Mouse (Mus musculus): ENCODE results near the gene Enthd1. TPM values are rescaled to one million over a fixed set of nuclear protein-coding genes. Genes with fewer than 3 reads are reported as not detected.

Gene Enthd1
- polyA plus RNA-seq, 1 experiment, result not detected

GRCm38 (mm10) chr15:80490151-80490550, 74.8 kb downstream of the Enthd1 start:
- H3K79me2 ChIP-seq (ENCODE audit: control insufficient read depth, insufficient read depth), result no peaks in the 10 kb centered on the region
- no peak overlapping the region for H3K4me3 ChIP-seq
- no peaks in the 10 kb centered on the region for H3K36me3 ChIP-seq (ENCODE audit: control insufficient read depth, insufficient read depth)
- TF ChIP-seq CEBPB (IDR thresholded peaks at IDR 0.05; ENCODE audit: insufficient read depth, poor library complexity, severe bottlenecking) (no peak), MAX (IDR thresholded peaks at IDR 0.05; ENCODE audit: low read depth) (no peak), SRF (IDR thresholded peaks at IDR 0.05; ENCODE audit: control insufficient read depth, insufficient read length, low read depth) (no peak), REST (IDR thresholded peaks at IDR 0.05; ENCODE audit: insufficient read depth, insufficient read length) (no peak), POLR2A (IDR thresholded peaks at IDR 0.05; ENCODE audit: insufficient read length, low read depth) (no peak), TCF12 (IDR thresholded peaks at IDR 0.05; ENCODE audit: insufficient read depth, poor library complexity, severe bottlenecking) (no peak), TCF3 (IDR thresholded peaks at IDR 0.05; ENCODE audit: insufficient read length, low read depth) (no peak)
- no peak overlapping the region for H3K4me2 ChIP-seq (ENCODE audit: low read depth)
- no peak overlapping the region for H3ac ChIP-seq (ENCODE audit: control insufficient read depth, insufficient read length)
- H3K27me3 ChIP-seq (ENCODE audit: control insufficient read depth, insufficient read depth, insufficient read length), result no peaks in the 10 kb centered on the region

GRCm38 (mm10) chr15:80488658-80489057, 76.3 kb downstream of the Enthd1 start:
- no peaks in the 10 kb centered on the region for H3K36me3 ChIP-seq (ENCODE audit: control insufficient read depth, insufficient read depth)
- no peaks in the 10 kb centered on the region for H3K79me2 ChIP-seq (ENCODE audit: control insufficient read depth, insufficient read depth)
- no peaks in the 10 kb centered on the region for H3K27me3 ChIP-seq (ENCODE audit: control insufficient read depth, insufficient read depth, insufficient read length)
- no peak overlapping the region for H3K4me2 ChIP-seq (ENCODE audit: low read depth)
- no peak overlapping the region for H3K4me3 ChIP-seq
- H3ac ChIP-seq (ENCODE audit: control insufficient read depth, insufficient read length), result no peak overlapping the region
- TF ChIP-seq MYOD1 (IDR thresholded peaks at IDR 0.05; ENCODE audit: control insufficient read depth in 1 of 3, insufficient read length in 2 of 3, low read depth in 2 of 3), result no peak
- no peak for TF ChIP-seq CEBPB (IDR thresholded peaks at IDR 0.05; ENCODE audit: insufficient read depth, poor library complexity, severe bottlenecking)
- TF ChIP-seq POLR2A (IDR thresholded peaks at IDR 0.05; ENCODE audit: insufficient read length, low read depth), result no peak
- TF ChIP-seq POLR2AphosphoS2 (IDR thresholded peaks at IDR 0.05; ENCODE audit: insufficient read length, low read depth), result no peak
- TF ChIP-seq E2F4 (IDR thresholded peaks at IDR 0.05; ENCODE audit: insufficient read depth), result no peak
- TF ChIP-seq USF1 (IDR thresholded peaks at IDR 0.05; ENCODE audit: low read depth), result no peak
- TF ChIP-seq MAX (IDR thresholded peaks at IDR 0.05; ENCODE audit: low read depth), result no peak
- TF ChIP-seq SRF (IDR thresholded peaks at IDR 0.05; ENCODE audit: control insufficient read depth, insufficient read length, low read depth), result no peak
- TF ChIP-seq TCF3 (IDR thresholded peaks at IDR 0.05; ENCODE audit: insufficient read length, low read depth), result no peak
- no peak for TF ChIP-seq MYOG (IDR thresholded peaks at IDR 0.05; ENCODE audit: control insufficient read depth in 1 of 3, insufficient read depth in 1 of 3, insufficient read length in 2 of 3, low read depth in 2 of 3)
- TF ChIP-seq TCF12 (IDR thresholded peaks at IDR 0.05; ENCODE audit: insufficient read depth, poor library complexity, severe bottlenecking), result no peak
- no peak for TF ChIP-seq REST (IDR thresholded peaks at IDR 0.05; ENCODE audit: insufficient read depth, insufficient read length)

GRCm38 (mm10) chr15:80485601-80486000, 79.4 kb downstream of the Enthd1 start:
- H3K36me3 ChIP-seq (ENCODE audit: control insufficient read depth, insufficient read depth), result no peaks in the 10 kb centered on the region
- H3ac ChIP-seq (ENCODE audit: control insufficient read depth, insufficient read length), result no peak overlapping the region
- H3K4me3 ChIP-seq, result no peak overlapping the region
- no peaks in the 10 kb centered on the region for H3K27me3 ChIP-seq (ENCODE audit: control insufficient read depth, insufficient read depth, insufficient read length)
- H3K79me2 ChIP-seq (ENCODE audit: control insufficient read depth, insufficient read depth), result no peaks in the 10 kb centered on the region
- TF ChIP-seq TCF12 (IDR thresholded peaks at IDR 0.05; ENCODE audit: insufficient read depth, poor library complexity, severe bottlenecking) (no peak), POLR2A (IDR thresholded peaks at IDR 0.05; ENCODE audit: insufficient read length, low read depth) (no peak), E2F4 (IDR thresholded peaks at IDR 0.05; ENCODE audit: insufficient read depth) (no peak), MYOD1 (IDR thresholded peaks at IDR 0.05; ENCODE audit: control insufficient read depth in 1 of 3, insufficient read length in 2 of 3, low read depth in 2 of 3) (no peak), POLR2AphosphoS2 (IDR thresholded peaks at IDR 0.05; ENCODE audit: insufficient read length, low read depth) (no peak), SRF (IDR thresholded peaks at IDR 0.05; ENCODE audit: control insufficient read depth, insufficient read length, low read depth) (no peak), MAX (IDR thresholded peaks at IDR 0.05; ENCODE audit: low read depth) (no peak), MYOG (IDR thresholded peaks at IDR 0.05; ENCODE audit: control insufficient read depth in 1 of 3, insufficient read depth in 1 of 3, insufficient read length in 2 of 3, low read depth in 2 of 3) (no peak), CEBPB (IDR thresholded peaks at IDR 0.05; ENCODE audit: insufficient read depth, poor library complexity, severe bottlenecking) (no peak), REST (IDR thresholded peaks at IDR 0.05; ENCODE audit: insufficient read depth, insufficient read length) (no peak), TCF3 (IDR thresholded peaks at IDR 0.05; ENCODE audit: insufficient read length, low read depth) (no peak), USF1 (IDR thresholded peaks at IDR 0.05; ENCODE audit: low read depth) (no peak)
- H3K4me2 ChIP-seq (ENCODE audit: low read depth), result no peak overlapping the region

DNA sequence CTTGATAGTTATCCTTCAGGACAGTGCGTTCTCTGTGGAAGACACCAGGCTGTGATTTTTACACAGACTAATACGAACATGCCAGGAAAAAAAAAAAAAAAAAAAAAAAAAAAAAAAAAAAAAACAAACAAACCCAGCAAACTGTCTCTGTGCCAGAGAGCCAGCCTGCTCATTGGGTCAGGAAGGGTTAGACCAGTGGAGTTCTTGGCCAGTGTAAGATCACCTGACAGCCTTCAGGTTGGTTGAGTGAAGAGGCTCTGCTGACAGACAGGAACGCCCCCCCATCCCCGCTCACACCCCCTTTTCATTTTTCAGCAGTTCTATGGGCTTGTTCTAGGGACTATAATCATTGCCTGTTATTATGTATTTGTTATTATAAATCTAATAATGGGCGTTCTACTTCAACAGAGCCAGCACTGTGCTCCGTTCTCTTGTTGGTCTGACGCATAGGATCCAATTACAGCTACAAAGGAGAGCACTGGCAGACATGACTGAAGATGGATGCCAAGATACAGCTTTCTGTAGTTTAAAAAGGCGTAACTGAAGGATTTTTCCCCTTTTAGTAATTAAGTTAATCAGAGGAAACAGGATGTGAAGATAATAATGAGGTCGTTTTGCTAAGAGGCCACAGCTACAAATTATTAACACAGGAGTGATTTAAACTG, 81.8 kb downstream of the Enthd1 start:
- Histone ChIP-seq H3K79me2 (ENCODE audit: control insufficient read depth, insufficient read depth) (no peaks in the 10 kb centered on the region), H3K27me3 (ENCODE audit: control insufficient read depth, insufficient read depth, insufficient read length) (no peaks in the 10 kb centered on the region), H3K4me2 (ENCODE audit: low read depth) (no peak overlapping the region), H3ac (ENCODE audit: control insufficient read depth, insufficient read length) (no peak overlapping the region), H3K4me3 (no peak overlapping the region), H3K36me3 (ENCODE audit: control insufficient read depth, insufficient read depth) (no peaks in the 10 kb centered on the region)
- TF ChIP-seq MAX (IDR thresholded peaks at IDR 0.05; ENCODE audit: low read depth) (no peak), TCF12 (IDR thresholded peaks at IDR 0.05; ENCODE audit: insufficient read depth, poor library complexity, severe bottlenecking) (no peak), MYOD1 (IDR thresholded peaks at IDR 0.05; ENCODE audit: control insufficient read depth in 1 of 3, insufficient read length in 2 of 3, low read depth in 2 of 3) (no peak), CEBPB (IDR thresholded peaks at IDR 0.05; ENCODE audit: insufficient read depth, poor library complexity, severe bottlenecking) (no peak), SRF (IDR thresholded peaks at IDR 0.05; ENCODE audit: control insufficient read depth, insufficient read length, low read depth) (no peak), REST (IDR thresholded peaks at IDR 0.05; ENCODE audit: insufficient read depth, insufficient read length) (no peak), MYOG (IDR thresholded peaks at IDR 0.05; ENCODE audit: control insufficient read depth in 1 of 3, insufficient read depth in 1 of 3, insufficient read length in 2 of 3, low read depth in 2 of 3) (no peak), POLR2A (IDR thresholded peaks at IDR 0.05; ENCODE audit: insufficient read length, low read depth) (no peak), POLR2AphosphoS2 (IDR thresholded peaks at IDR 0.05; ENCODE audit: insufficient read length, low read depth) (no peak)
